ENCODE assay signal across 20 mouse cellular contexts in genomic region chr2:102730386-102730785, GRCm38 (mm10).
DNase-seq lines count a peak whose midpoint lies in the region; ATAC-seq and TF ChIP-seq lines count a peak whose summit lies in the region.
"Had no signal": no experiment of that assay in that cellular context is flagged by ENCODE, and none has a peak within 500 bp of the region (broad histone marks: within the 10 kb centered on the region; RNA-seq: fewer than 3 reads in every experiment).

No protein-coding gene starts in this region.

- H3K4me3 ChIP-seq in midbrain, embryonic 15.5 days: no peak overlapping the region
- no peak overlapping the region for H3K4me3 ChIP-seq in midbrain, postnatal 0 days (ENCODE audit: low read depth, low read length)
- H3K4me3 ChIP-seq in embryonic facial prominence, embryonic 15.5 days (replicated peaks): no peak overlapping the region
- no peak overlapping the region for H3K4me3 ChIP-seq in forebrain, postnatal 0 days (ENCODE audit: low read depth, low read length)
- no peak overlapping the region for H3K4me3 ChIP-seq in midbrain, embryonic 16.5 days (ENCODE audit: low read depth, low read length)
- H3K4me3 ChIP-seq in hindbrain, postnatal 0 days (ENCODE audit: low read length): no peak overlapping the region
- H3K4me3 ChIP-seq: erythroblast, embryonic 14.5 days; heart, adult 2 months; hindbrain, embryonic 10.5 days; liver, embryonic 15.5 days had no signal

- no peak for DNase-seq in midbrain, postnatal 0 days (ENCODE audit: low spot score)
- no peak for DNase-seq in forebrain, postnatal 0 days
- DNase-seq in hindbrain, postnatal 0 days (ENCODE audit: low spot score): no peak
- no peak for DNase-seq in left cerebral cortex, adult 9 months (ENCODE audit: low spot score in 2 of 2)
- DNase-seq: adrenal gland, adult 8-10 months; cerebellum, adult 11 months; cerebellum, postnatal 14 days; gastrocnemius, postnatal 14 days; heart, adult 2 months; kidney, adult 11 months; kidney, postnatal 10 days; left cerebral cortex, postnatal 4 days; lung, postnatal 10 days; thymus, postnatal 14 days had no signal

- no peaks in the 10 kb centered on the region for H3K9me3 ChIP-seq in midbrain, embryonic 15.5 days
- H3K9me3 ChIP-seq in midbrain, postnatal 0 days (ENCODE audit: low read length): no peaks in the 10 kb centered on the region
- H3K9me3 ChIP-seq in embryonic facial prominence, embryonic 15.5 days (replicated peaks): no peaks in the 10 kb centered on the region
- no peaks in the 10 kb centered on the region for H3K9me3 ChIP-seq in forebrain, postnatal 0 days (ENCODE audit: low read length)
- no peaks in the 10 kb centered on the region for H3K9me3 ChIP-seq in midbrain, embryonic 16.5 days (replicated peaks; ENCODE audit: control insufficient read depth, low read length, poor library complexity, severe bottlenecking)
- H3K9me3 ChIP-seq in hindbrain, postnatal 0 days (ENCODE audit: low read length): no peaks in the 10 kb centered on the region
- H3K9me3 ChIP-seq: hindbrain, embryonic 10.5 days; liver, embryonic 15.5 days had no signal

- ATAC-seq in midbrain, embryonic 15.5 days (replicated peaks): peak; percentile 45; the same call in 1 of the 2 replicates
- no peak for ATAC-seq in midbrain, postnatal 0 days (ENCODE audit: low FRiP score)
- ATAC-seq in embryonic facial prominence, embryonic 15.5 days (ENCODE audit: insufficient number of reproducible peaks, low FRiP score, low TSS enrichment, low read depth): 0 out of 2 replicates have a peak, but pooled peaks have one; percentile 12
- peak; percentile 50; the same call in 1 of the 2 replicates for ATAC-seq in forebrain, postnatal 0 days
- 0 out of 2 replicates have a peak, but pooled peaks have one; percentile 42 for ATAC-seq in midbrain, embryonic 16.5 days
- ATAC-seq in hindbrain, postnatal 0 days: no peak

- no peak overlapping the region for H3K4me2 ChIP-seq in midbrain, embryonic 15.5 days
- no peak overlapping the region for H3K4me2 ChIP-seq in midbrain, postnatal 0 days (ENCODE audit: low read depth, low read length, poor library complexity, severe bottlenecking)
- H3K4me2 ChIP-seq in embryonic facial prominence, embryonic 15.5 days (replicated peaks): no peak overlapping the region
- no peak overlapping the region for H3K4me2 ChIP-seq in forebrain, postnatal 0 days (ENCODE audit: low read depth)
- H3K4me2 ChIP-seq in midbrain, embryonic 16.5 days (ENCODE audit: low read length): no peak overlapping the region
- no peak overlapping the region for H3K4me2 ChIP-seq in hindbrain, postnatal 0 days (ENCODE audit: low read depth, low read length)
- H3K4me2 ChIP-seq: liver, embryonic 15.5 days had no signal

- H3K9ac ChIP-seq in midbrain, embryonic 15.5 days: no peak overlapping the region
- H3K9ac ChIP-seq in midbrain, postnatal 0 days (replicated peaks; ENCODE audit: low read length, poor library complexity, severe bottlenecking): no peak overlapping the region
- no peak overlapping the region for H3K9ac ChIP-seq in embryonic facial prominence, embryonic 15.5 days
- no peak overlapping the region for H3K9ac ChIP-seq in forebrain, postnatal 0 days
- no peak overlapping the region for H3K9ac ChIP-seq in midbrain, embryonic 16.5 days (ENCODE audit: low read depth, low read length)
- H3K9ac ChIP-seq in hindbrain, postnatal 0 days (replicated peaks; ENCODE audit: low read length): no peak overlapping the region
- H3K9ac ChIP-seq: liver, embryonic 15.5 days had no signal

- H3K4me1 ChIP-seq in midbrain, embryonic 15.5 days: peaks cover 7% of the 10 kb centered on the region; the same call in 1 of the 2 replicates
- 0 out of 2 replicates have a peak, but pooled peaks cover 5% of the 10 kb centered on the region for H3K4me1 ChIP-seq in midbrain, postnatal 0 days (ENCODE audit: insufficient read depth, low read length)
- peaks cover 39% of the 10 kb centered on the region for H3K4me1 ChIP-seq in embryonic facial prominence, embryonic 15.5 days
- peaks cover 6% of the 10 kb centered on the region; the same call in 1 of the 2 replicates for H3K4me1 ChIP-seq in forebrain, postnatal 0 days (ENCODE audit: insufficient read depth)
- peaks cover 11% of the 10 kb centered on the region for H3K4me1 ChIP-seq in midbrain, embryonic 16.5 days (ENCODE audit: control insufficient read depth, insufficient read depth, low read length)
- H3K4me1 ChIP-seq in hindbrain, postnatal 0 days (ENCODE audit: insufficient read depth, low read length): peaks cover 4% of the 10 kb centered on the region; the same call in 1 of the 2 replicates

- TF ChIP-seq CTCF in midbrain, postnatal 0 days (IDR thresholded peaks at IDR 0.05): no peak
- TF ChIP-seq CTCF in forebrain, postnatal 0 days (IDR thresholded peaks at IDR 0.05; ENCODE audit: low read depth): no peak
- no peak for TF ChIP-seq CTCF in hindbrain, postnatal 0 days (IDR thresholded peaks at IDR 0.05; ENCODE audit: low read depth)

- WGBS in midbrain, embryonic 15.5 days: 54% methylated on average over 5 of the region's 5 CpGs
- WGBS in midbrain, postnatal 0 days: 42% methylated on average over 5 of the region's 5 CpGs
- WGBS in embryonic facial prominence, embryonic 15.5 days: 33% methylated on average over 5 of the region's 5 CpGs
- 36% methylated on average over 5 of the region's 5 CpGs for WGBS in forebrain, postnatal 0 days
- 45% methylated on average over 5 of the region's 5 CpGs for WGBS in midbrain, embryonic 16.5 days
- WGBS in hindbrain, postnatal 0 days: 58% methylated on average over 5 of the region's 5 CpGs

- no peaks in the 10 kb centered on the region for H3K27me3 ChIP-seq in midbrain, embryonic 15.5 days (replicated peaks)
- no peaks in the 10 kb centered on the region for H3K27me3 ChIP-seq in midbrain, postnatal 0 days (ENCODE audit: insufficient read depth, low read length)
- no peaks in the 10 kb centered on the region for H3K27me3 ChIP-seq in embryonic facial prominence, embryonic 15.5 days
- H3K27me3 ChIP-seq in forebrain, postnatal 0 days (ENCODE audit: insufficient read depth, low read length): no peaks in the 10 kb centered on the region
- H3K27me3 ChIP-seq in midbrain, embryonic 16.5 days (ENCODE audit: control insufficient read depth, insufficient read depth, low read depth, low read length): no peaks in the 10 kb centered on the region
- H3K27me3 ChIP-seq in hindbrain, postnatal 0 days (ENCODE audit: insufficient read depth, low read length): no peaks in the 10 kb centered on the region
- H3K27me3 ChIP-seq: liver, embryonic 15.5 days had no signal

- H3K36me3 ChIP-seq in midbrain, embryonic 15.5 days (replicated peaks): no peaks in the 10 kb centered on the region
- H3K36me3 ChIP-seq in midbrain, postnatal 0 days (ENCODE audit: insufficient read depth, low read length): no peaks in the 10 kb centered on the region
- H3K36me3 ChIP-seq in embryonic facial prominence, embryonic 15.5 days: no peaks in the 10 kb centered on the region
- no peaks in the 10 kb centered on the region for H3K36me3 ChIP-seq in forebrain, postnatal 0 days (ENCODE audit: insufficient read depth)
- no peaks in the 10 kb centered on the region for H3K36me3 ChIP-seq in midbrain, embryonic 16.5 days (ENCODE audit: control insufficient read depth, insufficient read depth, low read length)
- H3K36me3 ChIP-seq in hindbrain, postnatal 0 days (ENCODE audit: insufficient read depth, low read length): no peaks in the 10 kb centered on the region
- H3K36me3 ChIP-seq: hindbrain, embryonic 10.5 days; liver, embryonic 15.5 days had no signal

- H3K27ac ChIP-seq in midbrain, embryonic 15.5 days: no peak overlapping the region
- H3K27ac ChIP-seq in midbrain, postnatal 0 days (ENCODE audit: low read depth, low read length): no peak overlapping the region
- H3K27ac ChIP-seq in embryonic facial prominence, embryonic 15.5 days (replicated peaks): peak overlapping the region; percentile 70
- H3K27ac ChIP-seq in forebrain, postnatal 0 days (ENCODE audit: low read depth, low read length): no peak overlapping the region
- H3K27ac ChIP-seq in midbrain, embryonic 16.5 days (ENCODE audit: low read length): peak overlapping the region; percentile 44; the same call in 1 of the 2 replicates
- no peak overlapping the region for H3K27ac ChIP-seq in hindbrain, postnatal 0 days
- H3K27ac ChIP-seq: heart, adult 2 months; hindbrain, embryonic 10.5 days; liver, embryonic 15.5 days had no signal

Comparison
In these comparisons a context has a peak if more than half of its experiments do, and no peak if none do; other contexts are left out.
1. ATAC-seq: peak in midbrain, embryonic 15.5 days (single experiment), embryonic facial prominence, embryonic 15.5 days (single experiment), forebrain, postnatal 0 days (single experiment) and midbrain, embryonic 16.5 days (single experiment); none in midbrain, postnatal 0 days (single experiment) and hindbrain, postnatal 0 days (single experiment).
2. H3K27ac ChIP-seq: peak in embryonic facial prominence, embryonic 15.5 days (single experiment) and midbrain, embryonic 16.5 days (single experiment); none in midbrain, embryonic 15.5 days (single experiment), midbrain, postnatal 0 days (single experiment), forebrain, postnatal 0 days (single experiment) and hindbrain, postnatal 0 days (single experiment).